Mouse (Mus musculus) heart, adult 9 months (tissue): Measurements from ENCODE around the gene Hmcn1.
A peak's percentile ranks its signal among the peaks of the same experiment; 100 is the strongest.

ENCODE experiments used
- DNase-seq, 2 experiments: peaks; one replicate each; pipeline ENCODE4 v3.0.0; 2022; ENCODE audit warnings: low spot score in 2 of 2

Hmcn1 gene

GRCm38 (mm10) chr1:150783070-150783842, 210.0 kb downstream of the Hmcn1 start:
- no peak for DNase-seq

GRCm38 (mm10) chr1:150779902-150780301, 213.3 kb downstream of the Hmcn1 start:
- no peak for DNase-seq

GRCm38 (mm10) chr1:150776741-150777140, 216.5 kb downstream of the Hmcn1 start:
- peak; percentile 22 to 24 for DNase-seq

GRCm38 (mm10) chr1:150775742-150776141, 217.5 kb downstream of the Hmcn1 start:
- DNase-seq, result no peak

GRCm38 (mm10) chr1:150772958-150773357, 220.3 kb downstream of the Hmcn1 start:
- DNase-seq, result no peak

- no peak for DNase-seq
Observed at GRCm38 (mm10) chr1:150770948-150771521, 222.2 kb downstream of the Hmcn1 start.

GRCm38 (mm10) chr1:150769836-150770235, 223.4 kb downstream of the Hmcn1 start:
- DNase-seq, result no peak

- DNase-seq, result no peak
Observed at GRCm38 (mm10) chr1:150761678-150762077, 231.6 kb downstream of the Hmcn1 start.

GRCm38 (mm10) chr1:150760801-150761331, 232.4 kb downstream of the Hmcn1 start:
- DNase-seq, result peak; percentile 31 to 76

- DNase-seq, result peak; percentile 71 to 72
Observed at GRCm38 (mm10) chr1:150759476-150760079, 233.7 kb downstream of the Hmcn1 start.

GRCm38 (mm10) chr1:150753920-150754319, 239.3 kb downstream of the Hmcn1 start:
- no peak for DNase-seq

- DNase-seq, result no peak
Observed at GRCm38 (mm10) chr1:150748783-150749182, 244.5 kb downstream of the Hmcn1 start.

- no peak for DNase-seq
Observed at GRCm38 (mm10) chr1:150747771-150748170, 245.5 kb downstream of the Hmcn1 start.

- DNase-seq, result no peak
Observed at GRCm38 (mm10) chr1:150743097-150743843, 250.0 kb downstream of the Hmcn1 start.

- peak; percentile 5 to 21 for DNase-seq
Observed at GRCm38 (mm10) chr1:150742376-150743087, 250.7 kb downstream of the Hmcn1 start.

- peak in 1 of 2 experiments; percentile 9 for DNase-seq
Observed at GRCm38 (mm10) chr1:150711438-150711837, 281.8 kb downstream of the Hmcn1 start.

GRCm38 (mm10) chr1:150706502-150706901, 286.7 kb downstream of the Hmcn1 start:
- no peak for DNase-seq

GRCm38 (mm10) chr1:150697749-150698148, 295.5 kb downstream of the Hmcn1 start:
- no peak for DNase-seq

- DNase-seq, result no peak
Observed at GRCm38 (mm10) chr1:150682044-150682443, 311.2 kb downstream of the Hmcn1 start.

- no peak for DNase-seq
Observed at GRCm38 (mm10) chr1:150681433-150681832, 311.8 kb downstream of the Hmcn1 start.

GRCm38 (mm10) chr1:150681006-150681405, 312.2 kb downstream of the Hmcn1 start:
- no peak for DNase-seq
